Mouse (Mus musculus): ENCODE data around the gene Elovl2. TPM values are rescaled to one million over a fixed set of nuclear protein-coding genes. Genes with fewer than 3 reads are reported as not detected.

The Elovl2 gene
- polyA plus RNA-seq, 1 experiment from 2014 or later = 6.3 TPM

DNA sequence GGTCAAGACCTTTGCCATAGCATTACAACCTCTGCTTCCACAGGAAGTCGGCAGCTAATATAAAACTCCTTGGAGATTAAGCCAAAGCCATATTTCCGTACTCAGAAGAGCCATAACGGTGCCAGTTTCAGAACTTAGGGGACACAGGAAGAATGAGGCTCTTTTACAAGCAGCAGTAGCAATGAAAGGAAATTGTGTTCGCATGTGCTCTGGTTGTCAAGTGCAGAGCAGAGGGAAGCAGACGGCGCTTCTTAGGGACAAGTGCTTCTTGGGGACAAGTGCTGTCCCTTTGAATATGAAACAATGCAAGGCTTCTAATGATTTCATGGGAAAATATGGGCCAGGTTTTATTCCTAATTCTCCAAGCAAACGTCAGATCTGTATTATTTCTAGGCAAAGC is 16.9 kb downstream of the Elovl2 start:
- Histone ChIP-seq H3K4me3 (ENCODE audit: low read length) (no peak overlapping the region), H3K9ac (ENCODE audit: low read depth, low read length) (no peak overlapping the region), H3K4me1 (ENCODE audit: control insufficient read depth, insufficient read depth, low read length) (no peaks in the 10 kb centered on the region), H3K36me3 (ENCODE audit: control insufficient read depth, insufficient read depth, low read length) (no peaks in the 10 kb centered on the region), H3K27ac (ENCODE audit: low read length) (no peak overlapping the region), H3K27me3 (replicated peaks; ENCODE audit: control insufficient read depth, insufficient read depth, low read length) (no peaks in the 10 kb centered on the region), H3K4me2 (ENCODE audit: low read depth, low read length) (no peak overlapping the region), H3K9me3 (ENCODE audit: control insufficient read depth, low read length) (no peaks in the 10 kb centered on the region)
- WGBS = 60% methylated on average over 7 of the region's 7 CpGs
- ATAC-seq = no peak

DNA sequence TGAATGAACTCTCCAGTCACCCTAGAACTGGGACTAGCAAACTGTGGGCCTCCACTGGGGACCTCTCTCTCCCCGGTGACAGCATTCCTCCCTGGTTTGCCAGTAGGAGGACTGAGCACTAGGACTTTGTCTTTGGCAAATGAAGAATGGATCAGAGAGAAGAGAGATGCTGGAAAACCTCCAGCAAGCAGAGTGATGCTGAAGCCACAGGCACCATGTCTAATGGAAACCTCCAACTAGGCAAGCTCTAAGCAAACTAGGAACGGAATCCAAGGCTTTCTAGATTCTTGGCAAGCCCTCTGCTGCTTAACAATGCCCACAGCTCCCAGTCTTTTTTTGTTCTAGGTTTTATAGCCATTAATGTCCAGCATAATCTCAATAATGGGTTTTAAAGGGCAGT is 19.3 kb downstream of the Elovl2 start:
- no peak overlapping the region for H3K27ac ChIP-seq (ENCODE audit: low read length)
- no peak overlapping the region for H3K4me3 ChIP-seq (ENCODE audit: low read length)
- no peak overlapping the region for H3K9ac ChIP-seq (ENCODE audit: low read depth, low read length)
- H3K36me3 ChIP-seq (ENCODE audit: control insufficient read depth, insufficient read depth, low read length) = no peaks in the 10 kb centered on the region
- 88% methylated on average over 2 of the region's 2 CpGs for WGBS
- H3K4me2 ChIP-seq (ENCODE audit: low read depth, low read length) = no peak overlapping the region
- H3K9me3 ChIP-seq (ENCODE audit: control insufficient read depth, low read length) = no peaks in the 10 kb centered on the region
- no peaks in the 10 kb centered on the region for H3K4me1 ChIP-seq (ENCODE audit: control insufficient read depth, insufficient read depth, low read length)
- no peaks in the 10 kb centered on the region for H3K27me3 ChIP-seq (replicated peaks; ENCODE audit: control insufficient read depth, insufficient read depth, low read length)
- no peak for ATAC-seq

DNA sequence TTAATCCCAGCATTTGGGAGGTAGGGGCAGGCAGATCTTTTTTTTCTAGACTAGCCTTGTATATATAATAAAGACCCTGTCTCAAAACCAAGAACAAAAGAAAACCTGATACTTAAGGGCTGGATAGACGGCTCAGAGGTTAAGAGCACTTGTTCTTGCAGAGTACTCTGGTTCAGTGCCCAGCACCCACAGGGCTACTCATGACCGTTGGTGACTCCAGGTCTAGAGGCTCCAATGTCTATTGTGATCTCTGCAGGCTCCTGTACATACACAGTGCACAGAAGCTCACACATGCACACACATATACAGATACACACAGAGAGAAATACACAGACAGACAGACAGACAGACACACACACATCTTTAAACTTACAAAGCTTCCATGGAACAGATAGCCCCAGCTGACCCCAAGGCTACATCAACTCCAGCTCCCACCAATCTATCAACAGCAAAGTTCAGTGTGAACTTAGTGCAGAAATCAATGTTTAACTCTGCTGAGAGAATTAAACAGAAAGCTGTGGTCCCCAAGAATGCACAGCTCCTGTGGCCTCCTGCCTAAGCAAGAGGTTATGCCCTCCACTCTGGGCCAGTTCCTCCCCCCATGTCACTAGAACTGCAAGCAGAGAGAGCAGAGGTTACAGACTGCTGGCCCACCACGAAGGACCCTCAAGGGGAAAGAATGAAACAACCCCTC is 24.4 kb downstream of the Elovl2 start:
- no peak overlapping the region for H3K4me3 ChIP-seq (ENCODE audit: low read length)
- H3K27me3 ChIP-seq (replicated peaks; ENCODE audit: control insufficient read depth, insufficient read depth, low read length) = no peaks in the 10 kb centered on the region
- no peak overlapping the region for H3K9ac ChIP-seq (ENCODE audit: low read depth, low read length)
- H3K4me2 ChIP-seq (ENCODE audit: low read depth, low read length) = no peak overlapping the region
- H3K4me1 ChIP-seq (ENCODE audit: control insufficient read depth, insufficient read depth, low read length) = no peaks in the 10 kb centered on the region
- H3K36me3 ChIP-seq (ENCODE audit: control insufficient read depth, insufficient read depth, low read length) = no peaks in the 10 kb centered on the region
- WGBS = 65% methylated on average over 3 of the region's 3 CpGs
- no peaks in the 10 kb centered on the region for H3K9me3 ChIP-seq (ENCODE audit: control insufficient read depth, low read length)
- no peak for ATAC-seq
- H3K27ac ChIP-seq (ENCODE audit: low read length) = no peak overlapping the region

DNA sequence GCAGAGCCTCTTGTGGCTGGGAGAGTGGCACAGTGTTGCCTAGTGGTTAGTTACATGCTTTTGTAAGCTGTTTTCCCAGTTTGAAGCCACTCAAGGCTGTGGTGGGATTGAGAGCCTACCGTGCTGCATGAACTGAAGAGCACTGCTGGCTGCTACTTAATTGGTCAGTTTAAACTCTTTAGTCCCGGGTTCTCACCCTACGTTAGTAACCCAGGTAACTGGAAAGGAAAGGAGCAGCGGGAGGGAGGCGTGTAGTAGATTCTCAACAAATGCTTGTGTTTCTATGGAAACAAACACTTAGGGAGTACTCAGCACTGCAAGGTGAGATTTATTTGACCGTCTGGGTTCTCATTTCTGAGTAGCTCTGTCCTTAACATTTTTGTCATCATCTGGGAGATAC is 32.3 kb downstream of the Elovl2 start:
- Histone ChIP-seq H3K27me3 (replicated peaks; ENCODE audit: control insufficient read depth, insufficient read depth, low read length) (no peaks in the 10 kb centered on the region), H3K4me3 (ENCODE audit: low read length) (no peak overlapping the region), H3K4me2 (ENCODE audit: low read depth, low read length) (no peak overlapping the region), H3K36me3 (ENCODE audit: control insufficient read depth, insufficient read depth, low read length) (no peaks in the 10 kb centered on the region), H3K27ac (ENCODE audit: low read length) (no peak overlapping the region), H3K9me3 (ENCODE audit: control insufficient read depth, low read length) (no peaks in the 10 kb centered on the region), H3K4me1 (ENCODE audit: control insufficient read depth, insufficient read depth, low read length) (no peaks in the 10 kb centered on the region), H3K9ac (ENCODE audit: low read depth, low read length) (no peak overlapping the region)
- 82% methylated on average over 6 of the region's 6 CpGs for WGBS
- no peak for ATAC-seq

DNA sequence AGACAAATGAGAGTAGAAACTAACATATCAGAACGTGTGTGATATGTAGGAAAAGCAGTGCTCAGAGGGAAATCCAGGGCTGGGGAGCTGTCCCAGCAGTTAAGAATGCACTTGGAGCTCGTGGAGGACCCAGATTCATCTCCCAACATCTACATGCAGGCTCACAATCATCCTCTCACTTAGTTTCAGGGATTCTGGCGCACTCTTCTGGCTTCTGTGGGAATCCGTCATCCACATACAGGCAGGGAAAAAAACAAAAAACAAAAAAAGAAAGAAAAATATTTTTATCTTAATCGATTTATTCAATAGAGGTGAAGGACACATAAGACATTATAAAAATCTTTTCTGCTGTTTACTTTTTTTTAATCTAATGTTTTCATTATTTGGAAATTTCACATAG is 61.8 kb downstream of the Elovl2 start:
- Histone ChIP-seq H3K9ac (ENCODE audit: low read depth, low read length) (no peak overlapping the region), H3K4me2 (ENCODE audit: low read depth, low read length) (no peak overlapping the region), H3K36me3 (ENCODE audit: control insufficient read depth, insufficient read depth, low read length) (no peaks in the 10 kb centered on the region), H3K9me3 (ENCODE audit: control insufficient read depth, low read length) (no peaks in the 10 kb centered on the region), H3K27ac (ENCODE audit: low read length) (no peak overlapping the region), H3K4me1 (ENCODE audit: control insufficient read depth, insufficient read depth, low read length) (no peaks in the 10 kb centered on the region), H3K4me3 (ENCODE audit: low read length) (no peak overlapping the region), H3K27me3 (replicated peaks; ENCODE audit: control insufficient read depth, insufficient read depth, low read length) (no peaks in the 10 kb centered on the region)
- ATAC-seq = no peak
- 56% methylated on average over 5 of the region's 5 CpGs for WGBS

DNA sequence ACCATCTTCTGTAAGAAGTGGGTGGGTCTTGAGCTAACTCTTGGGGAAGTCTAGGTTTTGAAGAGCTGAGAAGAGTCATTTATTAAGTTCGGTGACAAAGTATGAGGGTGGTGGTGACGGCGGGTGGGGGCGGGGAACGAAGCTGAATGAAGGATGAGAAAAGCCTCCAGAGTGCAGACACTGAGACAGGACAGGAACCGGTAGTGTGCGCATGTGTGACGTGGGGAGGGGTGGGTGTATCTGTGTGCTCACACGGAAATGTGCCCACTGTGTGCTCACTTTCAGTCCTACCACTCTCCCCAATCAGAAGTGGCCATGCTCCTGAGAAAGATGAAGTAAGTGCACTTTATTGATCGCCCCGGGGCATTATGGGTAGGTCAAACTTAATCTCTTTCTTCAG is 67.1 kb downstream of the Elovl2 start:
- Histone ChIP-seq H3K9me3 (ENCODE audit: control insufficient read depth, low read length) (no peaks in the 10 kb centered on the region), H3K9ac (ENCODE audit: low read depth, low read length) (no peak overlapping the region), H3K4me2 (ENCODE audit: low read depth, low read length) (no peak overlapping the region), H3K4me3 (ENCODE audit: low read length) (no peak overlapping the region), H3K4me1 (ENCODE audit: control insufficient read depth, insufficient read depth, low read length) (no peaks in the 10 kb centered on the region), H3K36me3 (ENCODE audit: control insufficient read depth, insufficient read depth, low read length) (no peaks in the 10 kb centered on the region), H3K27me3 (replicated peaks; ENCODE audit: control insufficient read depth, insufficient read depth, low read length) (no peaks in the 10 kb centered on the region), H3K27ac (ENCODE audit: low read length) (no peak overlapping the region)
- ATAC-seq = no peak
- WGBS = 79% methylated on average over 11 of the region's 11 CpGs

DNA sequence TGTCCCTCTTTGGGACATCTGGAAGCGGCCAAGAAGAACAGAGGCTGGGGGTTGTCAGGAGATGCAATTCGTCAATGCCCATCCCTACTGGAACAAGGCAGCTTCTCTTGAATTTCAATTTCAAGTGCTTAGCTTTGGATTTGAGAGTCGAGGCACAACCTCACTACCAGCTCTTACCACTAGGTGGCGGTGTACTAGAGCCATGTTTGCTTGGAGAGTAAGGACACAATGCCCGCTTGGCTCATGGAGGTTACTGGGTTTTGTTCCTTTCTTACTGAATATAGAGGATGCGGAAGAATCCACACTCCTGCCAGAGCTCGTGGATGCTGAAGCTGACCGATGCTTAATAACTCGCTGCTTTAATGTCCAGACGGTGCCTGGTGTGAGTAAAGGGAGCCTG is 73.9 kb downstream of the Elovl2 start:
- H3K27ac ChIP-seq (ENCODE audit: low read length) = no peak overlapping the region

DNA sequence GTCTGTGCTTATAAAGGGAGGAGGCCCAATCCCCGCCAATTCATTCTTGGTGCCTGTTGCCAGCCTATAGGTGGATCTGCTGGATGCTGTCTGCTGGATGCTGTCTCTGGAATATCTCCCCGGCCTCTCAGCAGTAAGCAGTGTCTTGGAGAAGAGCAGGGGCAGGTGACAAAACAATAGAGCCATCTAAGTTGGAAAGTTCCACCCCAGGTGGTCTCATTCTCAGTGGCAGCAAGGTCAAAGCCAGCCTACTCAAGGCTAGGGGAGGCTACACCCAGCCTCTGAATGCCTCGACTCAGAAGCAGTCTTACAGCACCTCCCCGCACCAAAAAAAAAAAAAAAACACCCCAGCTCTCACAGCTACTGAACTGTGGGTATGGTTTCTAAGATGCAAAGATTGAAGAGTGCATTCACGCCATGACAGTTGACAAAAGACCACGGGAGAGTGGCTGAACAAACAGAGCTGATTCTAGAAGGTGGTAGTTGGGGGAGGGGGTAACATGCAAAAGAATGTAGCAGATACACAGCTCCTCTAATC is 74.7 kb downstream of the Elovl2 start:
- Histone ChIP-seq H3K4me2 (ENCODE audit: low read depth, low read length) (no peak overlapping the region), H3K27me3 (replicated peaks; ENCODE audit: control insufficient read depth, insufficient read depth, low read length) (no peaks in the 10 kb centered on the region), H3K4me3 (ENCODE audit: low read length) (no peak overlapping the region), H3K4me1 (ENCODE audit: control insufficient read depth, insufficient read depth, low read length) (no peaks in the 10 kb centered on the region), H3K9ac (ENCODE audit: low read depth, low read length) (no peak overlapping the region), H3K36me3 (ENCODE audit: control insufficient read depth, insufficient read depth, low read length) (no peaks in the 10 kb centered on the region), H3K27ac (ENCODE audit: low read length) (no peak overlapping the region), H3K9me3 (ENCODE audit: control insufficient read depth, low read length) (no peaks in the 10 kb centered on the region)
- no peak for ATAC-seq
- 68% methylated on average over 6 of the region's 6 CpGs for WGBS

More for the DNA sequence above, 73.9 kb downstream of the Elovl2 start:
- no peak for ATAC-seq
- Histone ChIP-seq H3K4me3 (ENCODE audit: low read length) (no peak overlapping the region), H3K9ac (ENCODE audit: low read depth, low read length) (no peak overlapping the region), H3K4me1 (ENCODE audit: control insufficient read depth, insufficient read depth, low read length) (no peaks in the 10 kb centered on the region), H3K9me3 (ENCODE audit: control insufficient read depth, low read length) (no peaks in the 10 kb centered on the region), H3K4me2 (ENCODE audit: low read depth, low read length) (no peak overlapping the region), H3K36me3 (ENCODE audit: control insufficient read depth, insufficient read depth, low read length) (no peaks in the 10 kb centered on the region), H3K27me3 (replicated peaks; ENCODE audit: control insufficient read depth, insufficient read depth, low read length) (no peaks in the 10 kb centered on the region)
- WGBS = 79% methylated on average over 10 of the region's 10 CpGs

DNA sequence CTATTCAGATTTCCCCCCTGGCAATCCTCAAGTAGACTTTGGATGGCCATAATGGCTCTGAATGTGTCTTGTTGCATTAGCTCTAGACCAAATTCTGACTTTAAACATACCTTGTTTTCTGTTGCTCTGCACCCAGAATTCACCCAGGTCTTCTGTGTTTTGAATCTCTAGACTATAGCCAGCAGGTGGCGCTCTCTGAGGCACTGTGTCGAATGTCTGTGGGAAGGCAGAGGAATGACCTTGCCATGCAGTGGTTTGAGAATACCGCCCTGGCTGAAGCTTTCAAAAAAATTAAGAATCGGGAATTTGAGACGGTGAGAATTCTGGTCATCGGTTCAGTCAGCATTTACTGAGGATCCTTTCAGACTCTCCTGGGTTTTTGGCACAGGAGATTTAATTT is 85.3 kb downstream of the Elovl2 start:
- Histone ChIP-seq H3K27me3 (replicated peaks; ENCODE audit: control insufficient read depth, insufficient read depth, low read length) (no peaks in the 10 kb centered on the region), H3K4me2 (ENCODE audit: low read depth, low read length) (no peak overlapping the region), H3K27ac (ENCODE audit: low read length) (no peak overlapping the region), H3K9ac (ENCODE audit: low read depth, low read length) (no peak overlapping the region), H3K4me3 (ENCODE audit: low read length) (no peak overlapping the region), H3K36me3 (ENCODE audit: control insufficient read depth, insufficient read depth, low read length) (no peaks in the 10 kb centered on the region), H3K4me1 (ENCODE audit: control insufficient read depth, insufficient read depth, low read length) (no peaks in the 10 kb centered on the region; the same call in 1 of the 2 replicates), H3K9me3 (ENCODE audit: control insufficient read depth, low read length) (no peaks in the 10 kb centered on the region)
- ATAC-seq = no peak
- 13% methylated on average over 6 of the region's 6 CpGs for WGBS
